Mouse (Mus musculus) lung, postnatal 4 days (tissue): ENCODE results near the gene Mrps35.
A peak's percentile ranks its signal among the peaks of the same experiment; 100 is the strongest.

Experiments used
- DNase-seq, 2 experiments: peaks; one replicate each; pipeline ENCODE4 v3.0.0; 2021

The Mrps35 gene

DNA sequence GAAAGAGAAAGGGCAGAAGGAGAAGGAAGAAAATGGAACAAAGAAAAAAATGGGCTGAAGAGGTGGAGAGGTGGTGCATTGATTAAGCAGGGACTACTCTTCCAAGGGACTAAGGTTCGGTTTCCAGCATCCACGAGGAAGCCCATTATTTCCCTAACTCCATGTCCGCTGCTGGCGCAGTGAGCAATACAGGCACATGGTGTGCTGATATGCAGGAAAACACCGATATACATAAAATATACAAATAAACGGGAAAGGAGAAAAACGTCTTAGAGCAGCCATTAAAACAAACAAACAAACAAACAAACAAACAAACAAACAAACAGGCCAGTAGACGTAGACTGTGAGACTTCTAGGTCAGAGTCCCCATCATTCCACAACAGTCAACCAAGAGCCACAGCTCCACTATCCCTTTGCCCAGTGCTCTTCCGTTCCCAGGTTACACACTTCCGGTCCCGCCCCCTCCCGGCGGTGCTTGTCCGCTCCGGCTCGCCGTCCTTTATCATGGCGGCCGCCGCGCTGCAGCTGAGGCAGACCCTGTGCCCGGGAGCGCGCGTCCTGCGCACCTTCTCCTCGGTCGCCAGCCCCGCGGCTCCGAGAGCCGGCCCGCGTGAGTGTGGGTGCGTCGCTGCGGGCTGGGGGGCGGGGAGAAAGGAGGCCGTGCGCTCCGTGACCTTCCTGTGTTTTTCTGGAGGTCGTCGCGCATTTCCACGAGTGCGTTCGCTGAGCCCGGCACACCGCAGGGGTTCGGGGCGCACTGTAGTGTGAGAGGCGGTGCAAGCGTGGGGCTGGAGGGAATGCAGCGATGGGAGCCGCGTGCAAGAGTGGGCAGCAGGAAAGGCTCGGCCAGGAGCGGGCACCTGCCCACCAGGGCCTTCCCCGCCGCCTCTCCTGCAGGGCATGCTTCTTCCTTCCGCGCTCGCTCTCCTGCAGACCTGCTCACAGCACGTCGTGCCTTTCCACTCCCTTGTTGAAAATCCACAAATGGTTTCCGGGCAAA is at the start of gene Mrps35:
Gene Mrps35 (plus strand): TSS at position 474 of the 1,000 bp plus-strand sequence.
- DNase-seq, result peak; percentile 91 to 92

DNA sequence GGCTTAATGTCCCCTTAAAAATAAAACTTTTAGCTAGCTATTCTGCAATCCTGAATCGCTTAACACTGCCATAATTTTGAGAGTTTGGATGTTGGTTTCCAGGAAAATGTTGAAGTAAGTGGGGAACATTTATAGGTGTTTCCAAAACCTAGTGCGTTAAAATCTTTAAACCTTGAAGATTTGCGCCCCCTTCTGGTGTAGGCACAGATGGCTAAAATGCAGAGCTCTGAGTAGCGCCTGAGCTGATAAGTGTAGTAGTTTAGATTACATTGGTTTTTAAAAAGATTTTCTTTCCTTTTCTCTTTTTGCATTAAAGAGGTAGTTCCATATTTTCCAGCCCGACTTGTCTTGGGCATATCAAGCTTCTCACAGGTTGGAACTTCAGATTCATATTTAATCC is 48.3 kb upstream of the Mrps35 start:
- DNase-seq, result peak in 1 of 2 experiments; percentile 64

DNA sequence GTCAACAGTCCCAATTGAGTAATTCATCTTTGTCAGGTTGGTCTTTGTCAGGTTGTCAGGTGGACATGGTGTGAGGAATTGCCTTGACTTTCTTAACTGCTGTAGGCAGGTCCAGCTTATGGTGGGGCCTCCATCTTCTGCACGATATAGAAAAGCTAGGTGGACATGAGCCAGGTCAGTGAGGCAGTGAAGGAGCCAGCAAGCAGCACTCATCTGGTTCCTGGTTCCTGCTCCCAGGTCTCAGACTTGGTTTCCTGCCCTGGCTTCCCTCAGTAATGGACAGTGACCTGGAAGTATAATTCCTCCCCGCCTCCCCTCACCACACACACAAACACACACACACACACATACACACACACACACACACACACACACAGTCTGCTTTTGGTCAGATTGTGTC is 47.2 kb upstream of the Mrps35 start:
- no peak for DNase-seq

DNA sequence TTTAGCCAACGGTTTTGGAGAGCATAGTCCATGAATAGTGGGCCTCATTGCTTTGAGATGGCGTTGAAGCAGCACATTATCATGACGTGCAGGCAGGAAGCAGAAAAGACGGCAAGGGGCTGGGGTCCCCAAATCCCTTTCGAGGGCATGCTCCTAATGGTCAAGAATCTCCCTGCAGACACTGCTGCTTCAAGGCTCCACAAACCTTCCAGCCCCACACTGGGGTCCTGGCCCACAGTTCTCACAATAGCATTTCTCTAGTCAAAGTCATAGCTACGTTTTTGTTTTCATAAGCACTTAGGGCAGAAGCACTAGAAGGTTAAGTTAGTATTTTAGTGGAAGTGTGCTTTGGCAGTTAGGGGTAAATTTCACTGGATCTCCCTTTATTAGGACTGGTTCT is 46.7 kb upstream of the Mrps35 start:
- DNase-seq, result no peak

DNA sequence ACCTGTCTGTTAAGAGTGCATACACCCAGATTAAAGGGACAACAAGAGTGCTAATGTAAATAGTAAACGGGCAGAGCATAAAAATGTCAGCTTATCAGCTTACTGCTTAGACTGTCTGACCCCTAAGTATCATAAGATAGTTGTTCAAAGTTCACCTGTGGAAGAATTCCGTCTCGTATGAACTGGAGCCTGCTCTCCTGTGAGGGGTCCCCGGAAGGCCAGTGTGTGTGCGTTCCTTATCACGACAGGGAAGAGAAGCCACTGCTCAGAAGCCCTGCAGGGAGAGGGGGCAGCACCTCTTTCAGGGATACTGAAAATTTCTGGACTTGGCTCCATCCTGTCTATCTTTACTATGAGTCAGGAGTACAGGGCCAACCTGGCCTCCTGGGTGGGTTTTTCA is 45.6 kb upstream of the Mrps35 start:
- no peak for DNase-seq

DNA sequence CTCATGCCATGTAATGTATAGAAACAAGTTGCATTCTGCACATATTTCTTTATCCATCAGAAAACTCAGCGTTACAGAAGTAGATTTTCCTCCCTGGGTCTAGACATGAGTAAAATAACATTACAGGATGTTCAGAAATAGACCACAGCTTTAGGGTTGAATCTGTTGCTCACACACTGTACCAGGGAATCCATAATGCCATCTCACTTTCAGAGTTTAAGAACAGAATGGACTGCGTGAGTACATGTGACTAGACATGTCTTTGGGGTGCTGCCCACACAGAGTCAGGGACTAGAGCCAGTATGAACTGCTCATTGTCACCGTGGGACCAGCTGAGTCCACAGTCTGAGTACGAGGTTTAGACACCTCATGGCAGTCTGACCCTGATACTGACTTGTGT is 43.9 kb upstream of the Mrps35 start:
- no peak for DNase-seq

DNA sequence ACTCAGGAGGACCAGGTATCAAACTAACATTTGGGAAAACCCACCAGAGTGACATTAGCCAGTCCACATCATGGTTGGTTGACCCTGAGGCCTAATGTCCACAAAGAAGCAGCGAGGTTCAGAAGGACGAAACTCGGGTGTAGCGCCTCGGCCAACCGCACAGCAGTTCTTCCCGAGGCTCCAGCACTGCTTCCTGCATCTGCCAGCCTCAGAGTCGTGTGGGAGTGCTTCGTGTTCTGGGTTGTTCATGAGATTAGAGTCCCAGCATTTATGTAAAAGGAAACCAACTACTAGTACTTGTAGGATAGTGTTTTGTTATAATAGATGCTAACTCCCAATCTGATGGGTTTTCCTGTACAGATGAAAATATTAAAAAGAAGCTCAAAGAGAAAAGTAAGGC is 43.3 kb upstream of the Mrps35 start:
- DNase-seq, result no peak

DNA sequence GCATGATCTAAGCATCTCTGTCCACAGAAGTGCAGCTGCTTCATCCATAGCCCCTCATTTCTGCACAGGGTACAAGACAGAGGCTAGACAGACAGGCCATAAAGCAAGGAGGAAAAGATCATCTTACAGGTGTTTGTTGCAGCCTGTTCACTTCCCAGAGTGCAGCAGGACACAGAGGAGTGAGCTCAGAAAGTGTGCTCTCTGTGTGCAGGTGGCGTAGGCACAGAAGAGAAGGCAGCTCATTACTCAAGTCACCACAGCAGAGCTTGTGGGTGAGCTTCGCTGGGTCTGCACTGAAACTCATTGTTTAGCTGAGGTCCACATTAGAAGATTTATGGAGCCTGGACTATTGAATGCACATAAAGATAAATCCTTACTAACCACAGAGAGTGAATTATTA is 42.8 kb upstream of the Mrps35 start:
- DNase-seq, result no peak

DNA sequence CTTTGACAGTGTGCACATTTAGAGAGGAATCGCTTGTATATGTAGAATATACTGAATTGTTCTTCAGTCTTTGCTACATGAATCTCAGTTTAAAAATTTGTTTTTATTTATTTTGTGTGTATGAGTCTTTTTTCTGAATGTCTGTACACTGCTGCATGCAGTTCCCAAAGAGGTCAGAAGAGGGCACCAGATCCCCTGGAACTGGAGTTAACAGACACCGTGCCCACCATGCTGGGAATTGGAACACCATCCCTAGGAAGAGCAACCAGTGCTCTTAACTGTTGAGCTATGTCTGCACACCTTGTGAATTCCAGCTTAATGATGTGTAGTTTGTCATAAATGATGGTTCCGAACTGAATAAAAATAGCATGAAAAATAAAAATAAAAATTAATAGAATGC is 34.4 kb upstream of the Mrps35 start:
- peak in 1 of 2 experiments; percentile 58 for DNase-seq

DNA sequence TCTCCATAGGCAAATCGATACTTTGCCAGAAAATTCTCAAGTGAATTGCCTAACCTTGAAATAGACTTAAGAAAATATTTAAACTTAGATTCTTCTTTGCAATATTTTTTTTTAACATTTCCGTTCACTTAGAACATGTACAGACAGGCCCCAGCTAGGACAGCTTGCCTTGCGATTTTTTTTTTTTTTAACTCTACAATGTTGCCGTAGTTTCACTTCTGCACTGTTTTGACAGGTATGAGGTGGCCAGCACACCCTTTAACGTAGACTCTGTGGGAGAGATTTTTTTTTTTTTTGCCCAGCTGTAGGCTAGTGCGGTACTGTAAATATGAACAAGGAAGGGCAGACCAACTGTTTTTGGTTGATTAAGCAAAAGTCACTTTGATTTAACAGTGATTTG is 32.2 kb upstream of the Mrps35 start:
- DNase-seq, result no peak

DNA sequence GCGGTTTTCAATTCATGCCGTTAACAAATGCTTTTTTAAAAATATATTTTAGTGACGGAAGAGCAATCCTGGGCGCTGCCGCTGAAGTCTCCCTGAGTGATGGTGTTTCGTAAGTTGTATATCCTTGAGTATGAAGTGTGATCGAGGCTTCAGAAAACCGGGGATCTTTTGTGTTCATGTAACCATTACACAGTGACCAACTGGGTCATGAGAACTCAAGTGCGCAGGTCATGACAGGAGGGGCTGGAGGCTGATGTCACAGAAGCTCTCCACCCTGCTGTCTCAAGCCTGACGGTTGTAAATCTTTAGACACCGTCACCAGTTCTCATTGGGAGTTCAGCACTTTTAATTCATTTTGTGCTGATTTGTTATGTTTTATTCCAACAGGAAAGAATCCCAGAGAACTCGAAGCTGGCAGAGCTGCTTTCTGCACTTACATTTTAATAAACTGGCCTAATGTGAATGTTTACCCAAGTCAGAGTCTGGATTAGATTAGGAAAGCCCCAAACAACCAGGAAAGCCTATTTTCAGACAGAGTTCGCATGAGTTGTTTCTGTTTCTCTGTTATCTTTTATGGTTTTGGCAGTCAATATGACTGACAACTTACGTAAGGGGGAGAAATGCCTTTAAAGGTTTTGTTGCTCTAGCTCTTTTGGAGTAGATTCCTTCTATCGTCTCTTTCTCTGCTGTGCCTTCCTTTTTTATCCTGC is 31.6 kb upstream of the Mrps35 start:
- no peak for DNase-seq

DNA sequence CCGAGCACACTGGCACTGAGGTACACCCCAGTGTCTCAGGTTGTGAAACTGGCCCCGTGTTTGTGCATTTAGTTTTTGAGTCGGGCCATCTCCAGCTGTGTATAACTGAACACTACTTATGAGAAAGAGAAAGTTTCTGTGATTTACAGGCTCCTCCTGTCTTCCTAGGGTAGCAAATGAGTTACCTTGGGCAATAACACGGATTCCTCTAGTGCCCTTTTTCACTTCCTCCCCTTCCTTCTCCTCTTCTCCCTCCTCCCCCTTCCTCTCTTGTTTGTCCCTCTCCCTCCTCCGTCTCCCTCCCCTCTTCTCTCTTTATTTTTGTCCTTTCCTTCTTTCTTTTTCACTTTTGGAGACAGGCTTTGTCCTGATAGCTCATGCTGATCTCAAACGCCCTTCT is 31.0 kb upstream of the Mrps35 start:
- DNase-seq, result no peak

DNA sequence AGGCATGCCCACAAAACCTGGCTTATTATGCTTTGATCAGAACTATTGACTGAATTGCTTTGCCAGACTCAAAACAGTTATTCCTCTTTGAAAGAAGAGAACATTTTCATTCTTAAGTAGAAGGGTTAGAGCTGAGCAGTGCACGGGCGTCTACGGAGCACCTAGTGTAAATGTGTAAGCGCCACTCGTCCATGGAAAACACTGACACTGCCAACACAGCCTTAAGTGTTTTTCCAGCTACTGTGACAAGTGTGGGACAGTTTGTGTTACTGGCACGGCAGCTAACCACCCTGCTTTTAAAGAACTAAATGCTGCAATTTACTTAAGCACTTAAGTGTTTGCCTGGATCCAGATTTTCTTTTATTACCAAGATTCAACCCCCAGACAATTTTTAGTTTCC is 30.6 kb upstream of the Mrps35 start:
- no peak for DNase-seq

DNA sequence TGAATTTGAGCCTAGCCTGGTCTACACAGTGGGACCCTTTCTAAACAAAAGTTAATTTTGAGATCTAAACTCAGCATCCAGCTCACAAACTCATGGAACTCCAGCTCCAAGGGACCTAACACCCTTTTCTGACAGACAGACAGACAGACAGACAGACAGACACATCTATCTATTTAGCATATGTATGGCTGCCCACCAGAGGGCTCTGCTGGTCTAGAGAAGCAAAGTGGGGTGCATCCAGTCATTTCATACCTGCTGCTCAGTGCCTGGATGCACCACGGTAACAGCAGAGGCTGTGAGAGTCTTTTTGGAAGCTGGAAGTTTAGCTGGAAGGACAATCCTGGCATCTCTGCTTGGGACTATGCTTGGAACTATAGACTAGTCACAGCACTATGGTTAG is 29.0 kb upstream of the Mrps35 start:
- DNase-seq, result no peak

DNA sequence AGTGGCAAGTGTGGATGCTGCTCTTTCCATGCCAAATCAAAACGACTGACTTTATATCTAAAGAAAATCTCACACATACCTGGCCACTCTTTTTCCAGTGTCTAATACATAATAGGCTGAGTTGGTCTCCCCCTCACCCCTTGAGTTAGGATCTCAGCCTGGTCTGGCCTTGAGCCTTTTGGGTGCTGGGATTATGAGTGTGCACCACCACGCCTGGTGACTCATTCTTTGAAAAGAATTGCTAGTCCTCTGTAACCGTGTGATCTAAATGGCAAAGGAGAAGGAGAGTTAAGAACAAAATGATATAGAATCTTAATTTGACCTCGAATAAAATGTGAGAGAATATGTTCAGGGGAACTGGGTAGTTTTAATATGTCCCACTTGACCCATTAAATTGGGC is 24.7 kb upstream of the Mrps35 start:
- DNase-seq, result no peak

DNA sequence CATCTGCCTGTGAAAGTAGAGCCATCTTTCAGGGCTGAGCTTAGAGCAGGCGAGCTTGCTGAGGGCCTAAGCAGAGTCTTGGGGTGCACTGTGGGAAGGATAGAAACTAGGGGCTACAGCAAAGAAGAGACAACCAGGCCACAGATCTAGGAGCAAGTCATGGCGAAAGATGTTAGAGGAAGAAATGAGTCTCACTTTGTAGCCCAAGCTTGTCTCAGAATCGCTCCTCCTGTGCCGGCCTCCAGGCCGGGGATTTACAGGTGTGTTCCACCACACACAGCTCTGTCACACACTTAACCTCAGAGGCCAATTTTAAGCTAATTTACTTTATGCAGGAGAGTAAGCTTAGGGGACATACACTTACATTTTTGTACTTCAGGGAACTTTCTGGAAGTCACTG is 24.2 kb upstream of the Mrps35 start:
- no peak for DNase-seq

DNA sequence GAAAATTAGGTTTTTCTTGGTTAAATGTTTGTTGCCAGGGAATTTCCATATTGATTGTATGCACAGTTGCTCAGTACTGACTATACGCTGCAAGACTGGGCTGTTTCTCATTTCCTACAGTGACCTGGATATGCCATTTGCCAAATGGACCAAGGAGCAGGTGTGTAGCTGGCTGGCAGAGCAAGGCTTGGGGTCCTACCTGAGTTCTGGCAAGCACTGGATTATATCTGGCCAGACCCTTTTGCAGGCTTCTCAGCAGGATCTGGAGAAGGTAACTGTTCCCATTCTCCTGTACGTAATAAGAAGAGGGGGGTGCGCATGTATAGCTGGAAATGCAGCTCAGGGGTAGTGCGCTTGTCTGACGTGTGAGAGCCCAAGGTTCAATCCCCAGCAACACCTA is 21.4 kb upstream of the Mrps35 start:
- no peak for DNase-seq

DNA sequence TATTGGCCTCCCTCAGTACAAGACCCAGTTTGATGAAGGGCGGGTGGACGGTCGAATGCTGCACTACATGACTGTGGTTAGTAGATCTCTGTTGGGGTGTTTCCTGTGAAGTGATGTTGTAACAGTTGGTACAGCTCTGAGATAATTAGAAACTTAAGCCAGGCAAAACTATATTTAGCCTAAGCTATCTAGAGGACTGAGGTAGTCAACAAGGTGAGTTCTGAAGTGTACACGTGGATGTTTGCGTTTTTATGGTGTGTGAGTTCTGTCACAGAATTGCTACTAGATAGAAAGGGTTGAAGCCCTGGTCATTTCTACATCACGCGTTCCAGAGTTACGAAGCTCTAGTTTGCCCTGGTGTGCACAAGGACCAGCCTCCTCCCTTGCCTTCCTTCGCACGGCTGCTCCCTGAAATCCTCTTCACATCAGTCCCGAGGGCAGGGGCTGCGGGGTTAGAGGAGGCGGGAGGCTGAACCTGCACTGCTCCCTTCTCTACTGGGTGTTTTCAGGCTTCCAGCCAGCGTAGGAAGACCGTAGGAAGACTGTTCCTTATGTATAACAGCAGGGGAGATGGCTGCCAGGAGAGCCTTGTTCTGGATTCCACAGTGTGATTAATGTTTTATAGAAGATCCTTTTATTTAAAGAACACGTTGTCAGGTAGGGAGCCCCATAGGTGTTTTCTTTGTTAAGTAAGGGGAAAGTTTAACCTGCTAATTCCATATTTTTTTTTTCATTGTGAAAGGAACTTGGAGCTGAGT is 20.0 kb upstream of the Mrps35 start:
- no peak for DNase-seq

DNA sequence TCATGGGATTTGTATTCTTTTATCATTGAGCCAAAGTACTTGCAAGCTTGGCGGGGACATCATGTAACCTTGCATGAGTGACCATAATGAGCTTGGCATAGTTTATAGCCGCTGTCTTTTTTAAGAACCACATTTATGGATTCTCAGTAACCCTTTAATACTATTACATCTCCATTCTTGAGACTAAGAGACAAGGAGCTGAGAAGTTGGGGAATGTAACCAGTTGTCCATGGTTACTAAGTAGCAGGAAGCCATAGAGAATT is 19.5 kb upstream of the Mrps35 start:
- no peak for DNase-seq

DNA sequence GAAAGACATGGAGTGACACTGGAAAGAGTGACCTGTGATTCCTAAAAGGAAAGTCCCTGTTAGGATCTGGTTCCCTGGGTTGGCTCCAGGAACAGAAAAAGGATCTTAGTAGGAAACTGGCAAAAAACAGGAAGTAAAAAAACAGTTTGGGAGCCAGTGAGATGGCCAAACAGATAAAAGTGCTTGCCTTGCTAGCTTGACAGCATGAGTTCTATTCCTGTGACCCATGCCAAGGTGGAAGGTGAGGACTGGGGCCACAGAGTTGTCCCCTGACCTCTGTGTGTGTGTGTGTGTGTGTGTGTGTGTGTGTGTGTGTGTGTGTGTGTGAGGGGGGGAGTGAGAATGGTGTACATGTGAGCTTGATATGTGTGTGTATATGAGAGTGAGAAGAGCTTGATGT is 19.0 kb upstream of the Mrps35 start:
- DNase-seq, result no peak

DNA sequence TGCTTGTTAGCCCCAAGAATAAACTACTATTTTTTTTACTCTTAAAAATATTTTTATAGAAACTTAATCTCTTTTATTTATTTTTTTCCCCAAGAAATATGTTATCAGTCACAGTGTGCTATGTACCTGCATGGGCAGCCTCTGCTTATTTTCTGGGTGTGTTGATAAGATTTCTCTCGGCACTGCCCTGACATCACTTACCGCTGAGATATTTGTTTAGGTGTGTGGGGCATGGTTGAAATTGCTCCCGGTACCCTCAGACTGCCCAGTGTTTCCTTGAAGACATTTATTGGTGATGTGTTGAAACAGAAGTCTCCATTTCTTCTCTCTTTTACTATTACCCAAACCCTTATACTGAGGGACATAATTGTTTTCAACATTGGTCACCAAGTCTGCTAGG is 17.8 kb upstream of the Mrps35 start:
- DNase-seq, result no peak

DNA sequence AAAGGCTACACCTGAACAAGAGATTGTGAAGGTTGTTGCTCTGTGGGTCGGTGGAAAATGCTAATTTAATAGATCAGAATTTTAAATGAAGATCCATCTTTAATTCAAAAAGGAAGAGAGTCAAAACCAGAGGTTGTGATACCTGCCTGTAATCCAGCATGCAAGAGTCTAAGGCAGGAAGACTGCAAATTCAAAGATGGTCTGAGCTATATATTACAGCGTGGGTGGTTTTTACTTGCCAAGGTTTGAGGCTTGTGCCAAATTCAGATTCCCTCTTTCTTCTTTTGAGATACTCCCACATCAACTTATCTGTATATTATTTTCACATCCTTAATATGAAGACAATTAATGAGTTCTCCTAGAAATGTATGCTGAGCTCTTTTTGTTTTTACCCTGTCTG is 14.2 kb upstream of the Mrps35 start:
- DNase-seq, result no peak

DNA sequence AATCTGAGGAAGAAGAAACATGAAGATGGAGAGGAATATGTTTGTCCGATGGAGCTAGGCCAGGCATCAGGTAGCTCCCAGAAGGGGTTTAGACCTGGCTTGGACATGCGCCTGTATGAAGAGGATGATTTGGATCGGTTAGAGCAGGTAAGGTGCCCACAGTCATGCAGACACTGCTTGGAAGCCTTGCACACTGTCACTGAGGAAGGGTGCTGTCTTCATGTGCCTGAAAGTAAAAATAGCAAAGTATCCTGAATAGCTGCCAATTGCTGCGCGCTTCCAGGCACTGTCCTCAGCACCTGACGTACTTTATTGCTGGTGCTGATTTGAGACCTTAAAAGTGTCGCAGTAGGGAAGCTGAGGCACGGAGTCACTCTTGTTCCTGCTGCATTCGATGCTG is 13.0 kb upstream of the Mrps35 start:
- DNase-seq, result no peak
